Mouse (Mus musculus) T-helper 2 cell (primary cell): Measurements from ENCODE around the gene Srxn1.

ENCODE experiments used
- in situ Hi-C: fragments of 300-600 bp; cut with MboI, MseI; formaldehyde crosslinking; loops from one replicate; pipeline ENCODE4 v1.15.1; 2025; ENCODE audit warnings: high pct_unique_total_duplicates

Srxn1 gene

DNA sequence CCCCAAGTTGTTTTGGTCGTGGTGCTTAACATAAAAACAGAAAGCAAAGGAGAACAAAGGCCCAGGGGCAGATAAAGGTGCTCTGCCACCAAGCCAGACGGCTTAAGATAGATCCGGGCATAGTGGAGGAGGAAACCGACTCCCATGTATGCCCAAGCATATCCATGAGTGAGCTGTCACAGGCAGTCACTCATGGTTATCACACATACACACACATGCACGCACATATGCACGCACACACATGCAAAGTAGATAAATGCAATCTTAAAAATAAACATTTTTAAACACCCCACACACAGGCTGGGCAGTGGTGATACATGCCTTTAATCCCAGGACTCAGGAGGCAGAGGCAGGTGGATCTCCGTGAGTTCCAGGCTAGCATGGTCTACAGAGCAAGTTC, 12.4 kb downstream of the Srxn1 start:
- in situ Hi-C loops, result no loop called here

DNA sequence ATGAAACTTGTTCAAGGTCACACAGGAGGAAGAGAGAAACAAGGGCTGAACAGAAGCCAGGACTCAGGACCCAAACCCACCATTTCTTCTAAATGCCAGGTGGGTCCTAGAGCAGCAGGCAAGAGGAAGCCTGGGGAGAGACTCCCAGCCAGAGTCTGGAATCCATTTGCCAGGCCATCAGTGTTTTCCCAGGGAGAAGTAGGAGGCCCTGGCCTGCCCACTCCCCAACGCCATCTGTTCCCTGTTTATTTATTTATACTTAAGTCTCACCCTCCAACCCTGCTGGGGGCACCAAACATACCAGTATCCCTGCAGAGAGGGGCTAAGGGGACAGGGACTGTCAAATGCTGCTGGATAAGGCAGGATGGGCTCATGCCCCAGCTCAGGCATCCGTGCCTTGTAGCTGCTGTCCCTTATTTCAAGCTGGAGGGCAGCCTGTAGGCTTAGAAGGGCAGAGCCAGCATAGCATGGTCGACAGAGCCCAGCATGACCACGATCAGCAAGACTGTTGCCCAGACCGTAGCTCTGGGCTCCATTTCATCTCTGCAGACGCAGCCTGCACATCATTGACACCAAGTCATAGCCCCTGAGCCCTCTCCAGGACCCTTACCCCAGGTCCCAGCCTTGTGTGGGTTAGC, 14.0 kb downstream of the Srxn1 start:
- in situ Hi-C loops, result no loop called here

DNA sequence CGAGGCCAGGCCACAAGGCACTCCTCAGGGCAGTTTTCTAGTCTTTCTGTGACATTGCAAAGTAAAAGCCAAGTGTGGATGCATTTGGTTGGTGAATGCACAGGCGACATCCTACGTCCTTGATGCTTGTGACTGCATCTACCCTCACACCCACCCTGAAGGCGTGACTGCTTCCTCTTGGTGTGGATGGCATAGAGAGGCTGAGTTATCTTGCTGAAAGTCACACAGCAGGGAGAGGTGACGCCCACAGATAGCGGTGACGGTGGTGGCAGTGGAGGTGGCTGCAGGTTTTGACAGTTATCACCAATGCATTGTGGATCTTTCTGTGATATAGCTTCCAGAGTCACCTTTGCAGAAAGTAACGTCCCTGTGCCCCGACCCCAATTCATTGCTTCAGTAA, 17.6 kb downstream of the Srxn1 start:
- in situ Hi-C loops, result no loop called here

DNA sequence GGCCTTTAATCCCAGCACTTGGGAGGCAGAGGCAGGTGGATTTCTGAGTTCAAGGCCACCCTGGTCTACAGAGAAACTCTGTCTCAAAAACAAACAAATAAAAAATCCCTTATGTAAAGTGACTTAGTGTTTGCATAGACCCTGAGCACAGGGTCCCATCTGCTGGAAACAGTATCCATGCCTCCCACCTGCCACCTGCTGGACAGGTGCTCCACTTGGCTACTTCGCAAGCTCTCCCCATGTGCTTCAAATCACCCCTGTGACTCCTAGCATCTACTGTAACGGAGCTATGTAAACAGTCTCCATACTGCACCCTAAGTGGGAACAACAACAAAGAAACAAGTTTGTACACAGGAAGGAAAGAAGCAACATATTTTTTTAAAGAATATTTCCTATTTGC, 23.3 kb downstream of the Srxn1 start:
- in situ Hi-C loops, result no loop called here

DNA sequence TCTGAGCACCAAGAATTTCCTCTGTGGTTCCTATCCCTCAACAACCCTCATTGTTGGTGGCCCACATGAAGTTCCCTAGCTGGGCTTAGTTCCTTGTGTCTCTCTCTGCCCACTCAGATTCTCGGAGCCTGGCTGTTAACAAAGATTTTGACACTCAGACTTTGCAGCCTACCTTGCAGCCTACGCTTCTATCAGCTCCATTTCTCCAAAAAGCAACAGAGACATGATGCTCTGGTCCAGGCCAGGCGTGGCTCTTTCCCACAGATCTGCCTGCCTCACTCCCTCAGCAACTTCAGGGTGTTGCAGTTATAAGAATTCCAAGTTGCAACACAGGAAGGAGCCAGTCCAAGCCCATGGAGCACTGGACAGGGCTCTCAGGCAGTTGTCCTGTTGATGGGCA, 24.5 kb downstream of the Srxn1 start:
- in situ Hi-C loops, result no loop called here

DNA sequence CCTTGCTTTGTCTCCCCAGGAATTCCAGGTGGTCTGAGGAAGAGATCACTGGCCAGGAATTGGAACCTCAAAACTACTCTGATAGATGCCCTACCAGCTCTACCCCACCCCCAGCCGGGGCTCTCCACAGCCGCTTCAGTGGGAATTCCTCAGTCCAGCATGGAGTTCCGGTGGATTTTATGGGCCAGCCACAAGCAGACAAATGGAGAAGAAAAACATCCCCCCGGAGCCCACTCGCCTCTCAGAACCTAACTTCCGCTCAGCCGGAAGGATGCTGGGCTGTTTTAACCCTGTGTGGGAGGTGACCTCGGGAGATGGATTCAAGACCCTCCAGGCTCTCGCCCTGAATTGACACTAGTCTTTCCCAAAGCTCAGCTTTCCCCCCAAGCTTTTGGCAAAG, 26.7 kb downstream of the Srxn1 start:
- in situ Hi-C loops, result no loop called here

DNA sequence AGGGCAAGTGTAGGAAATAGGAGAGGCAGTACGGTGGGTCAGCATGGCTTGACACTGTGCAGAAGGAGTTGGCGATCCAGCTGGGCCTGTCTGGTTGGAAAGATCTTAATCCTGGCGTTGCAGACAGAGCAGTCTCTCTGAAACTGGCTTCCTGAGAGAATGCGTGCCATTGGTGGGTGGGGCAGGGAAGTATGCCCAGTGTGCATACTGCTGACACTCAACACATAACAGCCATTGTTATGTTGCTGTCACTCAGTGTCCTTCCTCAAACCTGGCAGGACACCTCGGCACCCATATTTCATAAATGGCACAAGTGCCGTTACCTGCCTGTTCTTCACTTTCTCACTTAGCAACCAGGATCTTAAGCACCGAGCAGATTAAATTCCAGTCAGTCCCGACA, 27.4 kb downstream of the Srxn1 start:
- in situ Hi-C loops, result no loop called here

DNA sequence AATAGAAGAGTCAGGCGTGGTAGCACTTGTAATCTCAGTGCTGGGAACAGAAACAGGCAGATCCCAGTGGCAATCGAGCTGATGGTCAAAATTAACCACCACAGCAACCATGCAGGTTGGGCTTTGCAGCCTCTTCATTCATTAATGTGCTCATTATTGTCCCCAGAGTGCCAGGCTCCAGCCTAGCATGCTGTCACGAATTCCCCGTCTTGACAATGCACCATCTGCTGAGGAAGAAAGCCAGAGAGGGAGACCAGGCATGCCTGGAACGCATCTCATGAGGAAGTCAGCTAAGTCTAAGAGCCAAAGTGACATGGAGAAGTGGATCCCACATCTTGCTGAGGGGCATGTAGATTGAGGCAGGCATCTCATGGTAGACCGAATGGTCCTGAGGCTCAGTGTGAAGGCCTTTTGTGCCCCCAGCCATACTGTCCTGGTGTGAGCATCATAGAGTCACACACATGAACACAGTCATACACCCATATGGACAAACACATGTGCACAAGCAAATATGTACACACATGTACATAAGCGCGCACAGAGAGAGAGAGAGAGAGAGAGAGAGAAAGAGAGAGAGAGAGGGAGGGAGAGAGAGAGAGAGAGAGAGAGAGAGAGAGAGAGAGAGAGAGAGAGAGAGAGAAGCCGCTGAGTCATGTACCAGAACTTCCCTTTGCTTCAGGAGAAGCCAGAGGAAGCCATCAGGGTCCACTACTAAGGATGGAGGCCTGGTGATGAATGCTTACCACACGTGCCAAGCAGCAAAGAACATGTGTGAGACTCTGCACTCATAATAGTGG, 34.1 kb downstream of the Srxn1 start:
- in situ Hi-C loops, result no loop called here

DNA sequence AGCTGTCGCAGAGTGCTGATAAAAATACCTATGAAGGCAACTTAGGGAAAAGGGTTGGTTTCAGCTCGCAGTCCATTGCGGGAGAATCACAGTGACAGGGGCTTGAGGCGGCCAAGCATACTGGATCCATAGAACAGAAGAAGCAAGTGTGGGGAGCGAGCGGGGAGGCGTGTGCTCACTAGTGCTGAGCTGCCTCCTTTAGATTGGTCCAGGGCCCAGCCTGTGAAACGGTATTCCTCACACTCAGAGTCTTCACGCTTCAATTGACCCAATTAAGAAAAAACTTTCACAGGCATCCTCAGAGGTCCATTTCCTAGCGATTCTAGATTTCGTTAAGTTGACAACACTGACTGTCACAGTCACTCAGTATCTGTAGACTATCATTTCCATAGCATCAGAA, 35.6 kb downstream of the Srxn1 start:
- in situ Hi-C loops, result no loop called here

DNA sequence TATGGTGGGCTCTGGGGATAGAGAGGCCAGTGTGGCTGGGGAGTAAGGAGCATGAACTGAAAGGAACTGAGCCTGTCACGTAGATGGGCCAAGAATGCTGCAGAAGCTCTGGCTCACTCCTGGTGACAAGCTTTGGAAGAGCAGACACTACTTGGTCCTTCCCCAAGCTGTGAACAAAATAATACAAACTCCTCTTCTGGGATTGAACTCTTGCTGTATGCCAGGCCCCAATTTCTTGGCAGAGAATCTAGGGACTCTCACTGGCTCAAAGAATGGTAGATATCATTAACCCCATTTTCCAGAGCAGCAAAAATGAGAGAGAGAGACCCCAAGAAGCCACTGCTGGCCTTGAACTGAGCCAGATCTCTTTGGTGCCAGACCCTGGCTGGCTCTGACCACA, 36.2 kb downstream of the Srxn1 start:
- in situ Hi-C loops, result no loop called here

DNA sequence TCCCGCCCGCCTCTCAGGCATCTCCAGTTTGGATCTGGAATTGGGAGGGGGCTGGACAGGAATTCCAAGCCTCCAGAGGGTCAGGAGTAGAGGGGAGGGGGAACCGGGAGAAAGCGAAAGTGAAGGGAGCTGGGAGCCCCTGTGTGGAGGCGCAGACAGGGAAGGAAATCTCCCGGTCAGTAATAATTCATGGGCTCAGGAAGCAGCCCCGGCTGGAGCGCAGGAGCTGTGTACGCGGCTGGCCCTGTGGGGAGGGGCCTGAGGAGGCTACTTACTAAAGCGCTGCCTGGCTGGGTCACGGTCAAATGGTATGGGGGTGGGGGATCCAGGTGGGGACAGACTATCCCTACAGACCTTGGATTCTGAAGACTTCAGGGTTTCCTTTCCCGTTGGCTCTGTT, 36.7 kb downstream of the Srxn1 start:
- in situ Hi-C loops, result no loop called here

DNA sequence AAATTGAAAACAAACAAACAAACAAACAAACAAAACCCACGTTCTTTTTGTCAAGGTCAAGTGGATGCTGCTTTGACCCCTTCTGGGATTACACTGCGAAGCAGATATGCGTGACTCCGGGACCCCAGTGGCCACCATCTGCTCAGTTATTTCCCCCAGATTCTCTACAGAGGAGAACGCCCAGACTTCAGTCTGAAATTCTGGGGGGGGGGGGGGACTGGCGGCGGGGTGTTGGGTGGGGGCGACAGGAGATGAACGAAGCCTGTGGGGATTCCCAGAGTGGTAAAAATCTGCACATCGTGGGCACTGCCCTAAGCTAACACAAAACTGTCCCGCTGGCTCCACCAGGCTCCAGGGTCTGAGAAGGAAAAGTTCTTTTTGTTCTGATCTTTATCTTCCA, 37.3 kb downstream of the Srxn1 start:
- in situ Hi-C loops, result no loop called here

DNA sequence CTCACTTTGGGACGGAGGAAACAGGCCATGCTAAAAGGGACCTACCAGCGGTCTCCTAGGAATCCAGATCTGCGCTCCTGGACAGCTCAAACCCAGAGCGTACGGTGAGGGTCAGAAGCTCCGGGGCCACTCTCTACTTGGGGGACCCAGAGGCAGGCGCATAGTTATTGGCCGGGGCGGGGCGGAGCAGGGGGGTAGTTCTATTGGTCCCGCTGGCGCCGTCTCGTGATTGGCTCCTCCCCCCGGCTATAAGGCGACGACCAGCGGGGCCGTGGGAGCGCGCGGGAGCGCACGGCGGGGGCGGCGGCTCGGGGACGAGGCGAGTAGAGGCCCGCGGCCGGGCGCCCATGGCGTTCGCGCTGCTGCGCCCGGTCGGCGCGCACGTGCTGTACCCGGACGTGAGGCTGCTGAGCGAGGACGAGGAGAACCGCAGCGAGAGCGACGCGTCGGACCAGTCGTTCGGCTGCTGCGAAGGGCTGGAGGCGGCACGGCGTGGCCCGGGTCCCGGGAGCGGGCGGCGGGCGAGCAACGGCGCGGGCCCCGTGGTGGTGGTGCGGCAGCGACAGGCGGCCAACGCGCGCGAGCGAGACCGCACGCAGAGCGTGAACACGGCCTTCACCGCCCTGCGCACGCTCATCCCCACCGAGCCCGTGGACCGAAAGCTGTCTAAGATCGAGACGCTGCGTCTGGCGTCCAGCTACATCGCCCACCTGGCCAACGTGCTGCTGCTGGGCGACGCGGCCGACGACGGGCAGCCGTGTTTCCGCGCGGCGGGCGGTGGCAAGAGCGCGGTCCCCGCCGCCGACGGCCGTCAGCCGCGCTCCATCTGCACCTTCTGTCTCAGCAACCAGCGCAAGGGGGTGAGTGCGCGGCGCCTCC, 38.2 kb downstream of the Srxn1 start, which contains the start of gene Tcf15:
Tcf15 (plus strand) TSS at position 283 of the 879 bp plus-strand sequence.
- in situ Hi-C loops, result no loop called here

DNA sequence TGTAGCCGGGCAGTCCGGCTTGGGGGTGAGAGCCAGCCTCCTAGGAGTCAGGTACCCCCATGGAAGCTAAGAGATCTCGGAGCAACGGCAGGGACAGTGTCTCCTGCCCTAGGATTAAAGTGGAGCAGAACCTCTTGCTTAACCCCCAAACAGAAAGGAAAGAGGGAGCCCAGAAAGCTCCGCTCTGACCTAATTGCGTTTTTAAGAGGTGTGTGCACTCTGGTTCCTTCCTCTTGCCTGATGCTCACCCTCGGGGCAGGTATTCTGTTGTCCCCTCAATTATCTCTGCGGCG, 38.8 kb downstream of the Srxn1 start:
- in situ Hi-C loops, result no loop called here

DNA sequence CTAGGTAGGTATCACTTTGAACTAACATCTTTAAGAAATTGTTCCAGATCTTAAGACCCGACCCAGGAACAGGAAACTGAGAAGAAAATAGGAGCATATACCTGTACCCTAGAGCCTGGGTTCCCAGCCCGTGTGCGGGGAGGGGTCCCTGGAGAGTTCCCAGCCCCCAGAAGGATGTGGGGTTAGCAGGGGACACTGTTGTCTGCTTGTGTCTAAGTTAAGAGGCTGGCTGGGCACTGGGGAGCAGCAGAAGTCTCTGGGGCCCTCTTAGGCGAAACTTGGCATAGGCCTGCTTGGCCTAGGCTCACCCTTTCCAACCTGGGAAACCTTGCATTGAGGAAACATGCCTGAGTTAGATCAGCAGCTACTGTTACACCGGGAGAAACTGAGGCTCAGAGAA, 39.2 kb downstream of the Srxn1 start:
- in situ Hi-C loops, result no loop called here

DNA sequence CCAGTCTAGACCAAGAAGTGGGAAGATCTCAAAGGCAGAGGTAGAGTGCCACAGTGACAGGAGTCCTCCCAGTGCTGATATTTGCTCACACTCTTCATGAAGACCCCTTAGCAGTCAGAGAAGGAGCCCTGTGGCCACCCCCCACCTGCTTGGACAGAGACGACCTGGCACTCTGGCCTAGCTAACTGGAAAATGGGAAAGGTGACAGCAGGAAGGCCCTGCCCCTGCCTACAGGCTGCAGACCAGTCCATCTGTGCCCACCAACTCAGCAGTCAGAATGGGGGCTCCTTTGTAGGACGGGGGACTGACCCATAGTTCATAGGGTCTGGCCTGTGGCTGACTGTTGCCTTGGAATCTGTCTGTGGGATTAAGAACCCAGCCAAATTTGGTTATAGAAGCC, 40.4 kb downstream of the Srxn1 start:
- in situ Hi-C loops, result no loop called here

DNA sequence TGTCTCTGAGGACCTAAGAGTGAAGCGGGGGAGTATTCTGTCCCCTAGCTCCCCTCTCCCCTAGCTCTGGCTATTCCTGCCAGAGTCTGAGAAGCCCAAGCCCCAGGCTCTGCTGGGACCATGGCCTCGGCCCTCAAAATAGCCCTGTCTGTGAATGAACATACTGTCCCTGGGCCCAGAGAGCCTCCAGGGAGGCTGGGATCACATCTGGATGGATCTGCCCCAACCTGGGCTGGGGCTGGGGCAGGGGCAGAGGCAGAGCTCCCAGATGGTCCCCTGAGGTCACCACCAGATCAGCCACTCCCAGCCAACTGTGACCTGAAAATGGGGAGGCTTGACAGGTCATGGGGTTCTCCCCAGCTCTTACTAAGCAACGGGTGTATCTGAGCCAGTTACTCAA, 41.8 kb downstream of the Srxn1 start:
- in situ Hi-C loops, result no loop called here

DNA sequence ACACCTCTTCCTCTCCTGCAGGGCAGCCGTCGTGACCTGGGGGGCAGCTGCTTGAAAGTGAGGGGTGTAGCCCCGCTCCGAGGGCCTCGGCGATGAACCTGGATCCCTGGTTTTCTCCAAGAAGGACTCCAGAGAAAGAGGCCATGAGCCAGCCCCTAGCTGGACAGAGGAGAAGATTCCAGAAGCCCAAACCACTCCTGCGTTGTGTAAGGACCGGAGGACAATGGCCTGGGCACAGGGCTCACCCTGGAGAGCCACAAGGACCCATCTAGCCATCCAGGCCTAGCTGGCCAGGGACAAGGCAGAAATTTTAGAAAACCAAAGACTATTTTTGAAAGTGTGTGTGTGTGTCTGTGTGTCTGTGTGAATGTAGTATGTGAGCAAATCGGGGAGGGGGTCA, 43.4 kb downstream of the Srxn1 start:
- in situ Hi-C loops, result no loop called here

DNA sequence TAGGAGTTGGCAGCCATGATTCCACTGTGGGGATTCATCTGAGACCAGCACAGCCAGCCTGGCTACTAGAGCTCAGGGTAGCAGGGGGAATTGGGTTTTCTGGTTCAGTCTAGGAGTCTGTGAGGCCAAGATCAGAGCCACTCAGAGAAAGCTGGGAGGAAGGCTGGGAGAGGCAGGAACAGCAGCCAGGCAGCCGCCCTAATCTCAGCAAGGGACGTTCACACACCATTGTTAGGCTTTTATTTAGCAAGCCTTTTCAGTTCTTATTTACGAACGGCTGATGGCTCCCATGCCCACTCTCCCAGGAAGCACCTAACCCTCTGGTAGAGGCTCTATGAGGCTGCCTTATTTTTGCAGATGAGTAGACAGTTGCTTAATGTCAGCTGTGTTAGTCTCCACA, 44.6 kb downstream of the Srxn1 start:
- in situ Hi-C loops, result no loop called here

DNA sequence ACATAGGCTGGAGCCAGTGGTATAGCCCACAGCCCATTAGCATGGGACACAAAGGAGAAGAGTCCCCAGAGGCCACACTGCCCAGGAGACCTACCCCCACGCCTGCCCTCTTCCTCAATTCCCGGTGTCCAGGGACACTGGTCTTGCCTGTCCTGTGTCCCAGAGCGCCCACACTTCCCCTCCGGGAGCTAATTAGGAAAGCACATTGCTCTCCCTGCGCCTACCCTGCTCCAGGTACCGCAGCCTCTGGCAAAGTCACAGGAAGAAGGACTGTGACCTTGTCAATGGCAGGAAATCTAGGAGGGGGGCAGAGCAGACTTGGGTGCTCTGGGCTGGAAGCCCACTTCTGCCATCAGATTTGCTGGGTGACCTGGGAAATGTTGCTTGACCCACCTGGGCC, 45.1 kb downstream of the Srxn1 start:
- in situ Hi-C loops, result no loop called here

DNA sequence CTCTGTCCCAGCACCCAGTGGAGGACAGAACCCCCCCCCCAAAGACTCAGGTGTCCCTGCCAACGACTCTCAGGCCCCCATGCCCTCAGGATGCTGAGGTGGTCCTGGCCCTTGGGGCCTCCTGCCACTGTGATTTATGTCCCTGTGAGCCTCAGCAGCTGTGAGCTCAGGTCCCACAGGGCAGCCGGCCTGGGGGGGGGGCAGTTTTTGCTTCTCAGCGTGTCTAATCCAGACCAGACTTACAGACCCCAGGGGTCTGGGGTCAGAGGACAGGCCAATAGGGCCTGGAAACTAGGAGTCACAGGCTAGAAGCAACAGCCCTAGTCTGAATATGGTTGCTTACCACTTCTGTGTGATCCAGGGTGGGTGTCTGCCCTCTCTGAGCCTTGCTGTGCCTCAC, 48.0 kb downstream of the Srxn1 start:
- in situ Hi-C loops, result no loop called here

DNA sequence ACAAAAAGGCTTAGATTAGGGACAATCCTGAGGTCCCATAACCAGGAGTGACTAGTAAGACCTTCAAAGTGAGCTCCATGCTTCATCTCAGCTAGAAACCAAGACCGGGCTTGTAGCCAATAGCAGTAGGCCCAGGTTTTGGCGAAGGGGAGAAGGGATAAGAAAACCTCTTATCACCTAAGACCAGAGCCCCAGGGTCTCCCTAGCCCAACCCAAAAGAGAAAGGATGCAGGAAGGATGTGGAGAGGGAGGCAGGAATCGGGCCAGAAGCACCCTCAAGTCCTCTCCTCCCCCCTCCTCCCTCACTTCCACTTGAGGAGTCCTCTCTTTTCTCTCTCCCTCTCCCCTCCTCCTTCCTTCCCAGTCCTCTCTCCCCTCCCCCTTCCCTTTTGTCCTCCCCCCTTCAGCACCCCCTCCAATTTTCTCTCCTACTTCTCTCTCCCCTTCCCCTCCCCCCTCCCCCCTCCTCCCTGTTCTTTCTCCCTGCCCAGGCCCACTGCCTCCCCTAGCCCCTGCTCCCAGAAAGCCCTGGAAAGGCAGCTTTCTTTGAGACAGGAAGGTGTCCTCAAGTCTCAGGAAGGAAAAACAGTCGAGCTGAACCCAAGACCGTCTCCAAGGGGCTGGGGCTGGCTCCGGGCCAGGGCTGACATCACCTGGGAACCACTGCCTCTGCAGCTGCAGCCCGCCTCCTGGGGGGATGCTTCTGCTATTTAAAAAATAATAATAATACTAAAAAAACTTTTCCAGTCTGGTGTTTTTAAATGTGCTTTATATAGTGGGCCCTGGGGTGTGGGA, 50.3 kb downstream of the Srxn1 start:
- in situ Hi-C loops, result no loop called here
